Mouse (Mus musculus): ENCODE measurements around the gene Hnrnpab.
"Not testable (repeated sequence)": the region's sequence is repeated elsewhere in the genome, so short reads cannot be mapped to it uniquely, and the experiment has no call there.

The Hnrnpab gene

DNA sequence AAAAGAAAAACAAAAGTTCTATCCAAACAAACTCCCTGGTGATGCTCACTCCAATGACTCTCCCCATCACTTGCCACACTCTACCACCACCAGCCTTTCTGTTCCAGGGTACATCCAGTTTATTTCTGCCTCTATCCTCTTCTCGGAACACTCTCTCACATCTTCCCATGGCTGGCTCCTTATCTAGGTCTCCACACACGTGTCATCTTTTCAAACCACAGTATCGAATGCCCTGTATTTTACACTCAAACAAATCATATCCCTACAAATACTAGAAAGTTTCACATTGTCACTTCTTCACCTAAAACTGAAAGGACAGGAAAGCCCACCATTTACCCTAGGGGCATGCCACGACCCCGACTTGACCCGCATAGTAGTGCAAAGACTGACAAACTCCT is 28.5 kb upstream of the Hnrnpab start:
- DNase-seq (ENCODE audit: low spot score), result no peak

DNA sequence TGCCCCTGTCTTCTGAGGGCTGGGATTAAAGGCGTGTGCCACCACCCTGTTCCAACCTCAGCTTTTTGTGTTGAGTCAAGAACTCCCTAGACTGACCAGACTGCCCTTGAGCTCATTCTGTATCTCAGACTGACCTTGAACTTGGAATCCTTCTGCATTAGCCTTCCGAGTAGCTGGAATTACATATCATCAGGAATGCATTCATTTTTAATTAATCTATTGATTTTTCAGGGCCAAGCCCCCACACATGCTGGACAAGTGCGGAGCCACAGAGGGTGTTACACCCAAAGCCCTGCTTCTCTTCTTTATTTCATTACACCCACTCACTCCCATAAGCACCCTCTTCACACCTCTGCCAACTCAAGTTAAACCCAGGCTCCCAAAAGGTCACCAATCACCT is 27.1 kb upstream of the Hnrnpab start:
- DNase-seq (ENCODE audit: low spot score), result no peak

DNA sequence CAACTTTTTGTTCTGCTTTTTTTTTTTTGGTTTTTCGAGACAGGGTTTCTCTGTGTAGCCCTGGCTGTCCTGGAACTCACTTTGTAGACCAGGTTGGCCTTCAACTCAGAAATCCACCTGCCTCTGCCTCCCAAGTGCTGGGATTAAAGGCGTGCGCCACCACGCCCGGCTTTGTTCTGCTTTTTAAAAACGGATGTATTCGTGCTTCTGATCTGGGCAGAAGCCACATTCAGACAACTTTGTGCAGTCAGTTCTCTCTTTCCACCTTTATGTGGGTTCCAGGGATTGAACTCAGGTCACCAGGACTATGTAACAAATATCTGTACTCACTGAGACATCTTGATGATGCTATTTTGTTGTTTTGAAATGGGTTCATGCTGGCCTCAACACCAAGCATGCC is 26.6 kb upstream of the Hnrnpab start:
- DNase-seq (ENCODE audit: low spot score), result not testable (repeated sequence)

DNA sequence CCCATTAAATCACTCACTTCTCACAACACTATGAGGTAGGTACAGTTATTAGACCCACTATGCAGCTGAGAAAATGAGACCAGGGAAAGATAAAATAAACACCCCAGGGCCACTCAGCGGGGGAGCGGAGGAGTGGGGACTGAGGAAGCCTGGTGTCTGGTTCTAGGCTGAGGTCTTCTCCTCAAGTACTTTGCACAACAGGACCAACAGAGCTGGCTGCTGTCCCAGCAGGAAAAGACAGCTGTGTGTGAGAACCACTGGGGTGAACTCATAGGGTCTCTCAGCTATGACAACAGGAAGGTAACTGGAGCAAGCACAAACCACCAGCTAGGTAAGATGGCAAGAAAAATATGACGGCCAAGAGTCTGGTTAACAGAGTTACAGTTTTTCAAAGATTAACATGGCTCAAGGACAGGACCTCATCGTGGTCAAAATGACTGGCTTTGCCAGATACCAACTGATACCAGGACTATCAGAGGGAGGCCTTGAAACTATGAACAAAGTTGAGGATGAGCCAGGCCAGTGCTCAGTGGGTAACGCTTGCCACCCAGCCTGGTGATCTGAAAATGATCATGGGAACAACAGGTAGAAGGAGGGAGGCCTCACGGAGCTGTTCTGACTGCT is 25.6 kb upstream of the Hnrnpab start:
- no peak for DNase-seq (ENCODE audit: low spot score)

DNA sequence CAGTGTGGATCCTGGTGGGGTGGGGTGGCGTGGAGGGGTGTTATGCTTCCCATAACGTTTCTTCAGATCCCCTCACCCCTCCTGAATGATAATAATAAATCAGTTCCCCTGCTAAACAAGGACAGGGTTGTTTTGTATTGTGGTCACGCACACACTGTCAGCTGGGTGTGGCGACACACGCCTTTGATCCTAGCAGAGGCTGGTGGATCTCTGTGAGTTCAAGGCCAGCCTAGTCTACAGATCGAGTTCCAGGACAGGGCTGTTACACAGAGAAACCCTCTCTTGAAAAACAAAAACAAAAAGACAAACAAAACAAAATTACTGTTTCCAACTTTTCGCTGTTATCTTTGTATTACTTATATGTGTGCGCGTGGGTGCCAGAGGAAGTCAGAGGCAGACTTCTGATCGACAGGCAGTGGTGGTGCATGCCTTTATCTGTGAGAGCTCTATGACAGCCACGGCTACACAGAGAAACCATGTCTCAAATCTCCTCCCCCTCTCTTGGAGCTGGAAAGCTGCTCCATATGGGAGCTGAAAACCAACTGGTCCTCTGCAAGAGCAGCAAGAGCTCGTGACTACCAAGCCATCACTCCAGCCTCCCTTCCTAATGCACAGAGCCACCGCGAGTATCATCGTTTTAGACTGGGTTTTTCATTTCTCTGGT is 23.1 kb upstream of the Hnrnpab start:
- no peak for DNase-seq (ENCODE audit: low spot score)

DNA sequence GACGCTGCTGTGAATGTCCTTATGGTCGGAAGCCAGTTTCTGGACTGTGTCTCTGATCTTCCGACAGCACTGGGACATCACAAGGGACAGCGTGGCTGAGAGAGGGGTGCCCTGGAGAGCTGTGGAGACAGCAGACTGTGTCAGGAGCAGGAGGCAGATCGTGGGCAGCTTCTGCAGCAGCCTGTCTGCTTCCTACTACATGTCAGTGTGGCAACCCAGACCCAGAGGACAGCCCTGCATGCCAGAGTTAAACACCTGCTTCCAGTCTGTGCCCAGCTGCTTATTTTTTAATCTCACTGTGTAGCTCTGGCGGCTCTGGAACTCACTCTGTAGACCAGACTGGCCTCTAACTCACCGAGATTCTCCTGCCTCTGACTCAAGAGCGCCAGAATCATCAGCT is 21.3 kb upstream of the Hnrnpab start:
- no peak for DNase-seq (ENCODE audit: low spot score)

DNA sequence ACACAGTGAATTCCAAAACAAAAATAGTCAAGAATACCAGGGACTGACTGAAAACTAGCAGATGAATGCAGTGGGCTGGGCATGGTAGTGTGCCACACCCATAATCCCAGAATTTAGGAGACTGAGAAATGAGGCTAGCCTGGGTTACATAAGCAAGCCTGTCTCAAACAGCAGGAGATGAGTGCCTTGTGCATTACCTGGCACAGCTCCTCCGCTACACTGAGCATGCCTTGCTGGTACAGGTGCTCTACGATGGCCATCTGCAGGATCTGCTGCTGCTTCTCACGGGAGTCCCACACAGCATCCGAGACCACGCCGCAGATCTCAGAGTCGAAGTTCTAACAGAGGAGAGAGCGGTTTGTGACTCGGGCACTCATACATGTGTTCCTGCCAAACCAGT is 20.8 kb upstream of the Hnrnpab start:
- no peak for DNase-seq (ENCODE audit: low spot score)

DNA sequence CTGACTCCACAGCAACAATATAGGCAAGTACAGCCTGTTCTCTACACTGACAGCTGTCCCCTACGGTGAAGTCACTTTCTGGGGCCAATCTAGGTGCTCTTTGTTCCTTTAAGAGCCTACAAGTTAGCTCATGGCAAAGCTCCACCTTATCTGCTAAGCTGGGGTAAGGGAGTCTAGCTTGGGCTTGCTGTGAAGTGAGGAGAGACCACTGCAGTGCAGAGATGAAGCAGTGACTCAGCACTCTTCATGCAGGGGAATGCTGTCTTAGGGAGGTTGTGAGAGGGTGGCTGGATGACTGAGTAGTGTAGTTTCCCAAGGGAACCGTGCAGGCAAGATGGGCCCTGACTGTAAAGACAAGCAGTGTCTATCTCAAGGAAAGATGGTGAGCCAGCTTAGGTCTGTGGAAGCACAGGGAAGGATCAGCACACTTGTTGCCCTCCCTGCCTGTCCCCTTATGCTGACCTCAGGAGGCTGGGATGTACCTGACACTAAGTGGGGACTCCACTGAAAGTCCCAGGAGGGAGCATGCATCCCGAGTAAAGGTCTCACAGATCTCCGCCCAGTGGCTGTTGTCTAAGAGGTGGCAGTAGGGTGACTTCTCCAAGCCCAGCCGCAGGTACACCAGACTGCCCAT is 18.7 kb upstream of the Hnrnpab start:
- no peak for DNase-seq (ENCODE audit: low spot score)

DNA sequence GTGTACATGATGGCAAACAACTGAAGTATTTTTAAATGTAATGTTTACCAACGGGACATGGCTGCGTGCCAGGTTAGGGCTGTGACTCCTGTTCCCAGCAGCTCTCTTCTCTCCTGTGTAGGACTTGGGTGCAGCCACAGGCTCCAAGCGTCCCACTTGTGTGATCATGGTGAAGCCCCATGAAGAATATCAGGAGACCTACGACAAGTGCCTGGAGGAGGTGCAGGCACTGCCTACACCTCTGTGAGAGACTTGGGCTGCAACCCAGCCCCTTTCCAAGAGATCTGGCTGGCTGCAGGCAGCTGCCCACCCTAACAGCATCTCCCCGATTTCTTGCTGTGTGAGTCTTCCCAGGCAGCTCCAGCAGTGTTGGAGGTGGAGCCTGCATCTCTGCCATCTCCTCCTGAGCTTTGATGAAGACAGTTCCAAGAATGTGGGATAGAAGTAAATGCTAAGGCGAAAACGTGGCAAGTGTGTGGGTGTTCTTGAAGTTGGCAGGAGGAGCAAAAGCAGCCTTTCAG is 16.4 kb upstream of the Hnrnpab start:
- DNase-seq (ENCODE audit: low spot score), result no peak

DNA sequence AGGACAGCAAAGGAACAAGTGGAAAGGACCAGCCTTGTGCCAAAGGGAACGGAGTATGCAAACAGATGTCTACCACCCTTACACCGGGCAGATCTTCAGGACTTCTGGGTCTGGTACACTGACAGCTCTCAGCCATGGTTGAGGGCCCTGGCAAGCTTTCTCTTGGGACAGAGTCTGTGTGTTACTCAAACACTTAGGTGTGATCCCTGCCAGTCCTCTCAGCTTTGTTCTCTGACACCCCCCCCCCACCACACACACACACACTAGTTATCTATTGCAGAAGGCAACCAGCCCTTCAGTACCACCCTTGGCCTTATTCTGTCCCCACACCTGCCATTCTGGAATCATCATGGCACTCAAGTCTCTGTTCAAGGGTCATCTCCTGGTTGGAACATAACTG is 15.1 kb upstream of the Hnrnpab start:
- no peak for DNase-seq (ENCODE audit: low spot score)

DNA sequence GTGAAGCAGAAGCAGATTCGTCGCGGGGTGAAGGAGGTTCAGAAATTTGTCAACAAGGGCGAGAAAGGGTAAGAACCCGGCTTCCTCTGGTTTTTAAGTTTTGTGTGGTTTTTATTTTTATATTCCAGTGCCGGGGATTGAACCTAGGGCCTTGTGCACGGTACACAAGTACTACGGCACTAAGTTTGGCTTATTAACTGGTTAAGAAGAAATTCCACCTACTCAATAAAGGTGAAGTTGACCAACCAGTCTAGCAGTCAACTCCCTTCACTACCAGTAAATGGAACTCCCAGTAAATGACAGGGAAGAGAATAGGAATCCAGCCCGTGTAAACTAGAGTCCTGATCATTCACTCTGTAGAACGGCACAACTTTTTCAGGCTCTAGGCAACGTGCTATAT is 13.4 kb upstream of the Hnrnpab start:
- DNase-seq (ENCODE audit: low spot score), result no peak

DNA sequence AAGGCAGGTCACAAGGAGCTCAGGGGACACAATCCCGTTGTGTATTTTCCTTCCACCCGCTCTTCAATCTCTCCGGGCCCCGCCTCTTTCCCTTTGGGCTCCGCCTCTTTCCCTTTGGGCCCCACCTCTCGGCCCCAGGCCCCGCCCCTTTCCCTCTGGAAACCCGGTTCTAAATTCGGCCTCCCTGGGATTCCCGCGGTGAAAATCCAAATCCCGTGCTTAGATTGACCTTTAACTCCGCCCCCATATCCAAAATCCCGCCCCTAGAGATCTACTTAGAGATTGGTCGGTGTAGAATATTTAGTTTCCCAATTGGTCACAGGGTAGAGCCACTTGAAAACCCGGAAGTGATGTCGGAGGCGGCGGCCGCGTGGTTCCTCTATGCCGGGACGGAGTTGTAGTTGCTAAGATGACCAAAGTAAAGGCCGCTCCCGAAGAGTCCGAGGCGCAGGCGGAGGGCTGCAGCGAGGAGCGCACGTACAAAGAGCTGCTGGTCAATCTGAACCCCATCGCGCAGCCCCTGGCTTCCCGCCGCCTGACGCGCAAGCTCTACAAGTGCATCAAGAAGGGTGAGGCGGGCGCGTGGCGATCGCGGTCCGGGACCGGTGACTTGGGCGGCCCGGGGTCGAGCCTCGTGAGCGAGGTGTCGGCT is 12.9 kb upstream of the Hnrnpab start, which contains the start of gene Nhp2:
TSS of gene Nhp2 (plus strand) at position 327 of the 652 bp plus-strand sequence.
- peak; percentile 84 for DNase-seq (ENCODE audit: low spot score)

DNA sequence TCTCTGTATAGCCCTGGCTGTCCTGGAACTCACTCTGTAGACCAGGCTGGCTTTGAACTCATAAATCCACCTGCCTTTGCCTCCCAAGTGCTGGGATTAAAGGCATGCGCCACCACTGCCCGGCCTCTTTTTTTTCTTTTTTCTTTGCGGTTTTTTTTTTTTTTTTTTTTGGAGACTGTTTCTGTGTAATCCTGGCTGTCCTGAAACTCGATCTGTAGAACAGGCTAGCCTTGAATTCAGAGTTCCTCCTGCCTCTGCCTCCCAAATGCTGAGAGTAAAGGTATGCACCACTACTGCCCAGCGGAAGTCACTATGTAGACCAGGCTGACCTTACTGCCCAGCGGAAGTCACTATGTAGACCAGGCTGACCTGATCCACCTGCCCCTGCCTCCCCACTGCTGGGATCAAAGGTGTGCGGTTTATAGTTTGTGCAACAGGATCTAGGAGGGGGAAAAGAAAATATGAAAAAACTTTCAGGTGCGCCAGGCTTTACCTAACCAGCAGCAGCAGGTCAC is 12.3 kb upstream of the Hnrnpab start:
- no peak for DNase-seq (ENCODE audit: low spot score)

DNA sequence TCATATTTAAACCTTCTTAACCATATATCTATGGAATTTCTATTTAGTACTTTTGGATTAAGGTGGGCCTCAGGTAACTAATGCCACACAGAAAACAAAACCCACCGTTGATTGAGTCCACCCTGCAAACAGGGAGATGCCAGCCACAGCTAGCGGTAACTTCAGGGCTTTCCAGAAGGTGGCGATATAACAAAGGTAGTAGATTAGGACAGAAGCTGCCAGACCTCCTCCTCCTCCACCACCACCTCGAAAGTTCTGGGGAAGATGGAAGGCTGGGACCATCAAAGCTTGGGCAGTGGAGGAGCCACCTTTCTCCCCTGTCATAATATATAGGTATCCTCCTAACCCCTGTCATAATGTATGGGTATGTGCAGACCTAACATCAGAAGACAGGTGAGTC is 11.0 kb upstream of the Hnrnpab start:
- peak; percentile 59 for DNase-seq (ENCODE audit: low spot score)

DNA sequence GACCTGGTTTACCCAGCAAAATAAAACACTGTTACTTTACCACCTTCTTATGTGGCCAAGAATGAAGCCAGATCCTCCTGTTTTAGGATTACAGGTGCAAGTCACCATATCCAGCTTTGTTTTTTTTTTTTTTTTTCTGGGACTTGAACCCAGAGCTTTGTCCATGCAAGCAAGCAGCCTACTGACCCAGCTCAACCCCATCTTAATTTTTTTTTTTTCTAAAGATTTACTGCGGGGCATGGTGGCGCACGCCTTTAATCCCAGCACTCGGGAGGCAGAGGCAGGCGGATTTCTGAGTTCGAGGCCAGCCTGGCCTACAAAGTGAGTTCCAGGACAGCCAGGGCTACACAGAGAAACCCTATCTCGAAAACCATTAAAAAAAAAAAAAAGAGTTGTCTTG is 9.5 kb upstream of the Hnrnpab start:
- DNase-seq (ENCODE audit: low spot score), result not testable (repeated sequence)

DNA sequence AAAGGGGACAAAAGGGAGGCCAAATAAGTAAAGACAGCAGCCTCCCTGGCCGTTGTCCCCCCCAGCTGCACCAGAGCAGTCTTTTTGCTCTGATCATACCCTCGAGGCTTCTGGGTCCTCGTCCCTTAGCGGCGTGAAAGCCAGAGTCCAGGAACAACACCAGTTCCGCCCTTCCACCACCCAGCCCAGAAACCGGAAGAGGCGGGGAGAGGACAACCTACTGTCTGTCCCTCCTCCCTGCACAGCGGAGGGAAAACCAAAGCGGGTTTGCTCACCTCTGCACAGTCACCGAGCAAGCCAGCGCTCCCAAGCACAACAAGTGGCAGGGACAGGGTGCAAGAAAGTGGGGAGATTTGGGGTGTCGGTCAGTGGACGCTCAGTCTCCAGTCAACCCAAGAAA is 9.0 kb upstream of the Hnrnpab start:
- DNase-seq (ENCODE audit: low spot score), result peak; percentile 69

DNA sequence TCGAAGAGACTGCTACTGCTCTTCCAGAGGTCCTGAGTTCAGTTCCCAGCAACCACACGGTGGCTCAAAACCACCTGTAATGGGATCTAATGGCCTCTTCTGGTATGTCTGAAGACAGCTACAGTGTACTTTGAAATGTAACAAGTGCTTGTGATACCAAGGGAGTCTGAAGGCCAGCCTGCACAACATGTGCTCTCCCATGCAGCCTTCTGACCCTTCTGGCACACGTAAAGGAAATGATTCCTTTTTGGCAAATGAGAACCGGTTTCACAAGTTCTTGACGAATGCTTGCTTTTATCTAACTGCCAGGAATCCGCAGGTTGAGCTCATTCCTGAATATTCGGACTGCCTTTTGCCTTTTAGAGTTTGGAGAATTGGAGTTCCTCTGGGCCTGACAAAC is 8.5 kb upstream of the Hnrnpab start:
- no peak for DNase-seq (ENCODE audit: low spot score)

DNA sequence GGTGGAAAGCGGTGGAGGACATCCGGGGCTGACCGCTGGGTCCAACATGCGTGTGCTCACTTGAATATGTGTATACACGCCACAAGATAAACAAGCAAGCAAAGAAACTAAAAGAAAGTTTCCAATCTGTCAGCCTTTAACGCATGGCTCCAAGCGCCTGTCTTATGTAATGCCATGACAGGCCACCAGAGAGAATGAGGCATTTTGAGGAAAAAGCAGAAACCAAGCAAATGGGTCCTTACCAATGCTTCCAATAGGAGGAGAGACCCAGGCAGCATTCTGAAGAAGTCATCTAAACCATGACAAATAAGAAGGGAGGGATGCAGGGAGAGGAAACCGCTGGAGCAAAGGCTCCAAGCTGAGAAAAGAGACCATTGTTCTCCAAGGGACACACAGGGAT is 7.6 kb upstream of the Hnrnpab start:
- DNase-seq (ENCODE audit: low spot score), result no peak

DNA sequence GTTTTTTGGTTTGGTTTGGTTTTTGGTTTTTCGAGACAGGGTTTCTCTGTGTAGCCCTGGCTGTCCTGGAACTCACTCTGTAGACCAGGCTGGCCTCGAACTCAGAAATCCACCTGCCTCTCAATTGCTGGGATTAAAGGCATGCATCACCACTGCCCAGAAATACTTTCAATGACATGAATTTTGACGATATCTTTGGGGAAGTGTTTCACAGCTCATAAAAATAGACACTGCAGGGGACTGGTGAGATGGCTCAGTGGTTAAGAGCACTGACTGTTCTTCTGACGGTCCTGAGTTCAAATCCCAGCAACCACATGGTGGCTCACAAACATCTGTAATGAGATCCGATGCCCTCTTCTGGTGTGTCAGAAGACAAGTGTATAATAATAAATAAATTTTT is 3.3 kb upstream of the Hnrnpab start:
- DNase-seq (ENCODE audit: low spot score), result not testable (repeated sequence)

DNA sequence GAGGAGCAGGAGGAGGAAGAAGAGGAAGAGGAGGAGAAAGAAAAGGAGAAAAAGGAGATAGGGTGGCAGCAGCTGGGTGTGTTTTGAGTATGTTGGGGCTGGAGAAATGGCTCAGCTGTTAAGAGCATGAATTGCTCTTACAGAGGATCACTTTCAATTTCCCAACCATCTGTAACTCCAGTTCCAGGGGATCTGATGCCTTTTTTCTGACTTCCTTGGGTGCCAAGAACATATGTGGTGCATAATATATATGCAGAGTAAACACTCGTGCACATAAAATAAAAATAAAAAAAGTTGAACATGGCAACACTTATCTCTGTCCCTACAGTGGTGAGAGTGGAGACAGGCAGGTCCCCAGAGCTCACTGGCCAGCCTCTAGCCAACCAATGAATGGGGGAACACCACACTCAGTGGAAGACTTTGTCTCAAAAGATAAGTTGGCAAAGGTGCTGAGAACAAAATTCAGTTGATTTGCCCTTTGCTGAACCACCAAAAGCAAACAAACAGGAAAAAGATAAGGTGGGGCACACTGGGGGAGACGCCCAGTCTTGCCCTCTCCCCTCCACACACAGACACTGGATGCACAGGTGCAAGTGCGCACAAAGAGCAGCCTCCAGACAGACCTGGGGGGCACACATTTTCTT is 2.7 kb upstream of the Hnrnpab start:
- DNase-seq (ENCODE audit: low spot score), result no peak

DNA sequence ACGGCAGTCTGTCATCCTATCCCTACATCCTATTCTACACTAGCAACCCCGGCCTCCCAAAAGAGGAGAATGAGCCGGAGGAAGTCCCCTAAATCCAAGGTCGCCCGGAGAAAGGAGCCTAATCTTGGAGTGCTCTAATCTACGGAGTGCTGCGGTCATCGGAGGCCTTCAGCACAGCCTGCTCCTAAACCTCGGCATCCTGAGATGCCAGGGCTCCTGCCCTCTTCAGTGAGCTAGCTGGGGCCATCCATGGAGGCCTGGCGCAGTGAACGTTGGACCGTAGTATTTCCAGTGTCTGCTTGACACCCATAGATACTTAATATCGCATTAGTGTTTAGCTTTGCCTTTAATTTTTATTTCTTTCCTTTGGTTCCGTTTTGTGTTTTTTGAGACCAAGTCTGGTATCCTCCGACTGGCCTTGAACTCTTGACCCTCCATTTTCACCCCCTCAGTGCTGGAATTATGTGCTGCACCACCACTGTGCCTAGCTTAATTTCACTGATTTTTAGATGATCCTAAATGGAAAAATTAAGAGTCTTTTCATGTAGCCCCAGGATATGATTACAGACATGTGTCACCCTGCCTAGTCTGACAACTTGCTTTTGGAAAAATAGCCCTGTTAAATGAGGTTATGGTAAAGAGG is 570 bp upstream of the Hnrnpab start:
- no peak for DNase-seq (ENCODE audit: low spot score)
